Mouse (Mus musculus) embryonic facial prominence, embryonic 10.5 days (tissue): ENCODE measurements around the gene Creld2. TPM values are rescaled to one million over a fixed set of nuclear protein-coding genes. Genes with fewer than 3 reads are reported as not detected.
A peak's percentile ranks its signal among the peaks of the same experiment; 100 is the strongest.

Source experiments
- DNase-seq: peaks from one replicate; pipeline ENCODE4 v3.0.0-alpha.2; 2017; ENCODE audit warnings: low spot score
- H3K27ac ChIP-seq: fragments of 300-500 bp; sonication (generic); replicated peaks from 2 replicates; pipeline ENCODE4 v1.5.1; 2016; ENCODE audit warnings: mild to moderate bottlenecking
- H3K27me3 ChIP-seq: fragments of 300-500 bp; sonication (generic); replicated peaks from 2 replicates; pipeline ENCODE4 v1.6.1; 2016; ENCODE audit warnings: low read depth, mild to moderate bottlenecking; ENCODE audit not compliant: poor library complexity, severe bottlenecking
- H3K36me3 ChIP-seq: fragments of 300-500 bp; sonication (generic); replicated peaks from 2 replicates; pipeline ENCODE4 v1.6.1; 2016; ENCODE audit warnings: mild to moderate bottlenecking, moderate library complexity
- H3K4me1 ChIP-seq: fragments of 300-500 bp; sonication (generic); 2 replicates; pipeline ENCODE4 v1.6.1; 2016
- H3K4me3 ChIP-seq: fragments of 300-500 bp; sonication (generic); 2 replicates; pipeline ENCODE4 v1.5.1; 2016; ENCODE audit warnings: mild to moderate bottlenecking, moderate library complexity
- H3K9me3 ChIP-seq: fragments of 300-500 bp; sonication (generic); 2 replicates; pipeline ENCODE4 v1.6.1; 2016; ENCODE audit warnings: mild to moderate bottlenecking
- WGBS: fragments of 180-500 bp; shearing (Covaris S2); methylation state at CpG from one replicate; pipeline ENCODE4 v1.1.7; 2016; 5-methylcytosine and 5-hydroxymethylcytosine counted together
- polyA plus RNA-seq: library from polyadenylated mRNA; unstranded; fragments of >200 nt; fragmentation: Nextera tagmentation; extraction: Ambion mirVana; gene quantifications from 2 replicates; pipeline ENCODE4 v1.2.1, GENCODE M21; 2016

The Creld2 gene
- polyA plus RNA-seq, 1 experiment from 2014 or later = 93.9 TPM

DNA sequence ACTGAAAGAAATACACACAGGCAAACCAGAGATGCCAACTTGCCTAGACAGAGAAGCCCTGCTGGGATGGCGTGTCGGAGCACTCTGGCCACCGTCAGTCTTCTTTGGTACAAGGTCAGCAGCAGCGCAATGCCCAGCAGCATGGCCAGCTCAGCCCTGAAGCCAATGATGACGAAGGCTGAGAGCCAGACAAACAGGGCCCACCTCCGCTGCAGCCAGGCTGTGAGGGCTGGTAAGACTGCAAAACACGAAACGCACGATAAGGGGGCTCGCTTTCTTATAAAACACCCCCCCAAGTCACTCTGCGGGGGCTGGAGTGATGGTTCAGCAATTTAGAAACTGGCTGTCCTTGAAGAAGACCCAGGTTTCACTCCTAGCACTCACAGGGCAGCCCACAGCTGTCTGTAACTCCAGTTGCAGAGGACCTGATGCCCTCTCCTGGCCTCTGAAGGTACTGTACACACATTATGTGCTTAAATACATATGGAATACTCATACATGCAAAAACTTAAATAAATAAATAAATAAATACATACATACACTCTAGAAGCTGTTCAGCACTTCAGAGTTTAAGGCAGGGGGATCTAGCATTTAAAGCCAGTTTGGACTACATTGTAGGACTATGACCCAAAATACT, 4.9 kb upstream of the Creld2 start:
- H3K36me3 ChIP-seq = peaks cover 68% of the 10 kb centered on the region

DNA sequence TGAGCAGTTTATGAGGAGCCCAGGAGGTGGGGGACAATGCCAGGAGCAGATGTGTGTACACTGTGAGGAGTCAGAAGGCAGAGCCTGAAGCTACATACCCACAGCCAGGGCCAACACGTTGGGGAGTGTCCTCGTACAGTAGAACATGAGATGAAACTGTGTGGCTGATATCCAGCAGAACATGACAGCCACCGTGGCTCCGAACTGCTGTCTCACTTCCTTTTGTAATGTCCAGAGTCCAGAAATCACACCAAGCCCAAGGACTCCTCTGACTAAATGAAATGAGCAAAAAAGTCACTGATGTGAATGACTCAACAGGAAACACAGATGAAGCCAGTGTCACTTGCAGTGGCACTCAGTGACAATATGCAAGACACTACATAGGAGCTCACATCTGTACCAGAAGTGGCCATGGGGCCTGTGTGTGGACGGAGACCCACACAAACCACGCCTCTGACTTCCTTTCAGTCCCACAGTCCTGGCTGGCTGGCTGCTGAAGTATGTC, 4.2 kb upstream of the Creld2 start:
- no peaks in the 10 kb centered on the region for H3K27me3 ChIP-seq
- no peak overlapping the region for H3K27ac ChIP-seq
- 92% methylated on average over 6 of the region's 6 CpGs for WGBS
- peaks cover 8% of the 10 kb centered on the region for H3K4me1 ChIP-seq
- no peaks in the 10 kb centered on the region for H3K9me3 ChIP-seq
- H3K36me3 ChIP-seq = peaks cover 62% of the 10 kb centered on the region
- no peak for DNase-seq
- no peak overlapping the region for H3K4me3 ChIP-seq

More for the DNA sequence above, 4.9 kb upstream of the Creld2 start:
- Histone ChIP-seq H3K27ac (no peak overlapping the region), H3K4me3 (no peak overlapping the region), H3K4me1 (peaks cover 4% of the 10 kb centered on the region), H3K9me3 (no peaks in the 10 kb centered on the region), H3K27me3 (no peaks in the 10 kb centered on the region)
- DNase-seq = no peak
- 95% methylated on average over 11 of the region's 11 CpGs for WGBS

DNA sequence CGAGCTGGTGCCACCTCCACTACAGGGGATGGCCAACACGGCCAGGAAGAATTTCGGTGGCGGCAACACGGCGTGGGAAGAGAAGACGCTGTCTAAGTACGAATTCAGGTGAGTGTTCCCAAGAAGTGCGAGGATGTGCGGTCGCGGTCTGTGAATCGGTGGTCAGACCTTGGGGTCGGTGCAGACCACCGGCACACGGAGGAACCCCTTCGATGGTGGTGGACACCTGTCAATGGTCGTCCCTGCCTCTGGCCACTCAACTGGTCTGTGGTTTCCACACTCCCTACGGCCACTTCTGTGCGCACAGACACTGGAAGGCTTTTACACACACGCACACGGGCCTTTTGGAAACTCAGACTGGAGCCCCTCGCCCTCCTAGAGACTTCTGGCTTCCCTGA, 459 bp downstream of the Creld2 start:
- peak overlapping the region; percentile 78 for H3K4me3 ChIP-seq
- H3K27me3 ChIP-seq = no peaks in the 10 kb centered on the region
- peaks cover 61% of the 10 kb centered on the region for H3K36me3 ChIP-seq
- peak overlapping the region; percentile 85 for H3K27ac ChIP-seq
- peaks cover 19% of the 10 kb centered on the region for H3K4me1 ChIP-seq
- DNase-seq = no peak
- H3K9me3 ChIP-seq = no peaks in the 10 kb centered on the region
- WGBS = 2% methylated on average over 23 of the region's 23 CpGs

DNA sequence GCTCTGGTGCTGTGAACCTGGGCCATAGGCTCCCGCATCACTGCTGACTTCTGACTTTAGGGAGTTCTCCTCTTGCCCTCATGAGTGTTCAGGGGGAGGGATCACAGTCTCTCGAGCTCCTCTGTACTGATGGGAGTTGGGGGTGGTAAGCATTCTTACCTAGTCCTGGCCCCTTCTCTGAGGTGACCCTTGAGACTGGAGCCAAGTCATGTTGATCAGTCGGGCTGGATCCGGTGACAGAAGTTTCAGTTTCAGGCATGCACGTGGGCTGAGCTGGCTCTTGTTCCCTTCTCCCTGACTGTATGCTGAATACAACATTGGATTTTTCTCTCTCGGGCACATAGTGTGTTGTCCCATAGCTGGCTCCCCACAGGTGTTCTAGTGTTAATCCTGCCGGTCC, 2.0 kb downstream of the Creld2 start:
- H3K27ac ChIP-seq = no peak overlapping the region
- DNase-seq = no peak

DNA sequence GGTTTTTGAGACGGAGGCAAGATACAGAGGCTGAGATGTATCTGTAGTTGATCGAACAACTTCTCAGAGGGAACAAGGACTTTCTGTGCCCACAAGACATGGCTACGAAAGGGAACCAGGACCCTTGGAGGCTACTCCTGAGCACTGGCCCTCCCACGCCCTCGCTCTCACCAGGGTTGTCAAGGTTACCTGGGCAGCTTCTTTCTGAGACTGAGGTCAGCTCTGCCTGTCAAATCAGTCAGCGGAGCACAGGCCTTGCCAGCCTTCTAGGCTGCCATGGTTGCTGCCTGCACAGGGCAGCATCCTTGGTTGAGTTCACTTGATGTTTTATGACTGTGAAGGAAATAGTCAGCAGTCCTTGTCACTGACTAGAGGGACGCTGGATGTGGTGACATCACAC, 3.1 kb downstream of the Creld2 start:
- WGBS = 93% methylated on average over 7 of the region's 7 CpGs
- no peaks in the 10 kb centered on the region for H3K9me3 ChIP-seq

More for the DNA sequence above, 2.0 kb downstream of the Creld2 start:
- Histone ChIP-seq H3K4me3 (peak overlapping the region; percentile 78; the same call in 1 of the 2 replicates), H3K36me3 (peaks cover 63% of the 10 kb centered on the region), H3K27me3 (no peaks in the 10 kb centered on the region), H3K9me3 (no peaks in the 10 kb centered on the region), H3K4me1 (peaks cover 19% of the 10 kb centered on the region)
- WGBS = 88% methylated on average over 7 of the region's 7 CpGs

DNA sequence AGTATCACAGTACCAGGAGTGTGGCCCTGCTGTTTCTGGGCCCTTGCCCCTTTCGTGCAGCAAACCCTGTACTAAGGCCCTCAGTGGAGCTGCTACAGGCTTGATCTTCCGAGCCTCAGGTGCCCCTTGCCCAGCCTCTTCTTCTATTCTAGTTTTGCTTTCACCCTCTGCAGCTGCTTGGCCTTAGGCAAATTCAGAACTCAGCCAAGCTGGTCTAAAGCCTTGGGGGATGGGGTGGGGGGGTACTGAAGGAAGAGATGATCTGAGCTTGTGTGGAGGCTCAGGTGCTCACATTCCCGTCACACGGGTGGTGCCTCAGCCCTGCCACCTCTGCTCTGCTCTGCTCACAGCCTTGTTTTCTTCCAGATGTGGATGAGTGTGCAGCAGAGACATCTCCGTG, 3.9 kb downstream of the Creld2 start:
- peaks cover 17% of the 10 kb centered on the region for H3K4me1 ChIP-seq
- H3K36me3 ChIP-seq = peaks cover 70% of the 10 kb centered on the region
- no peak overlapping the region for H3K27ac ChIP-seq
- 94% methylated on average over 5 of the region's 5 CpGs for WGBS
- DNase-seq = no peak
- no peak overlapping the region for H3K4me3 ChIP-seq
- H3K9me3 ChIP-seq = no peaks in the 10 kb centered on the region
- no peaks in the 10 kb centered on the region for H3K27me3 ChIP-seq

More for the DNA sequence above, 3.1 kb downstream of the Creld2 start:
- no peak overlapping the region for H3K4me3 ChIP-seq
- H3K27ac ChIP-seq = no peak overlapping the region
- no peak for DNase-seq
- no peaks in the 10 kb centered on the region for H3K27me3 ChIP-seq
- peaks cover 67% of the 10 kb centered on the region for H3K36me3 ChIP-seq
- peaks cover 19% of the 10 kb centered on the region for H3K4me1 ChIP-seq

DNA sequence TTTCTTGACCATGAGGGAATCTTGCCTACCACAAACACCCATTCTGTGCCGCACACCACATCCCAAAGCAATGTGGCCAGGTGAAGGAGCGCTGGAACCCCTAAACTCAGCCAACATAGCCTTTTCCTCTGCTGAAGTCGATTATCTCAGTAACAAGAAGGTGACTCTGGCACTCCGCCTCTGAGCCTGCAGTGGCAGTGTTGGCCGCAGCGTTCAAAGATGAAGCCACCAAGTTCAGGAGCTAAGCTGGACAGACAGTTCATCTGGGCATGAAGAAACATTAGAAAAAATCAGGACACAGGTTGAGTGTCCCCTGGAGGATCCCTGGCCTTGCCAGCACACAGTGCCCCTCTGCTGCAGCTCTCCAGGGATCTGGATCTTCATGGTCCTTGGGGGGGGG, 8.0 kb downstream of the Creld2 start:
- no peak overlapping the region for H3K4me3 ChIP-seq
- no peak for DNase-seq
- WGBS = 90% methylated on average over 6 of the region's 6 CpGs

DNA sequence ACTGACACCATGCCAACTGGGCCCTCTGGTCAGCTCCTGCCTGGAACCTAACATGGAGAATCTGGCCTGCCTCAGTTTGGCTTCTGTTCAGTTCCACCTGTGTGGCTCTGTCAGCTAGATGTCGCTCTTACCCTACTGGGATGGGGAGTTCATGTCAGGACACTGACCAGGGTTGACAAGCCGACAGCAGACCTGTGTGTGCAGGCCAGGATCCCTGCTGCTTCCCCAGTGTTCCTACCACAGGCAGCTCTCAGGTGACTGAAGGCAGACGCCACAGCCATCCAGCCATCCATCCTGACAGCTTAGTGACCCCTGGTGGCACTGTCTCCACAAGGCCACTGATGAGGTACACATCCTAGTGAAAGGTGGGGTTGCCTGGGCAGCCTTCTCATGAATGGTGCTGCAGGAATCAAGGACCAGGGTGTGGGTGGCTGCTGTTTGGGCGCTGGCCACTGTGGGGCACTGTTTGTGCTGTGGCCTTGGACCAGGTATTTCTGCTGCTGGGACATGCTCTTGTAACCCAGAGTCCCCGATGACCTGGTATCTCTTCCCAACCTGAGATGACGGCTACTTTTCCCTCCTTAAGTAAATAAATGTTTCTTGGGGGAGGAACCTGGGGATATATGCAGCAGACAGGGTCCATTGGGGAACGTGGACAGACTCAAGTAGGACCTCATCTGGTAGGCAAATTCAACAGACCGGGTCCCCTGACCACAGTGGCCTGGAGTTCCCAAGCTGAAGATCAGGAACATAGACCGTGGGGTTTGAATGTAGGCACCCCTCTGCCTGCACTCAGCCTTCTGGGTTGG, 8.7 kb downstream of the Creld2 start:
- Histone ChIP-seq H3K36me3 (peaks cover 47% of the 10 kb centered on the region), H3K4me1 (peaks cover 11% of the 10 kb centered on the region), H3K9me3 (no peaks in the 10 kb centered on the region), H3K27me3 (no peaks in the 10 kb centered on the region), H3K27ac (no peak overlapping the region), H3K4me3 (no peak overlapping the region)
- peak; percentile 79 for DNase-seq
- 22% methylated on average over 9 of the region's 9 CpGs for WGBS

More for the DNA sequence above, 8.0 kb downstream of the Creld2 start:
- no peak overlapping the region for H3K27ac ChIP-seq
- no peaks in the 10 kb centered on the region for H3K27me3 ChIP-seq
- H3K4me1 ChIP-seq = peaks cover 7% of the 10 kb centered on the region
- peaks cover 54% of the 10 kb centered on the region for H3K36me3 ChIP-seq
- H3K9me3 ChIP-seq = no peaks in the 10 kb centered on the region

DNA sequence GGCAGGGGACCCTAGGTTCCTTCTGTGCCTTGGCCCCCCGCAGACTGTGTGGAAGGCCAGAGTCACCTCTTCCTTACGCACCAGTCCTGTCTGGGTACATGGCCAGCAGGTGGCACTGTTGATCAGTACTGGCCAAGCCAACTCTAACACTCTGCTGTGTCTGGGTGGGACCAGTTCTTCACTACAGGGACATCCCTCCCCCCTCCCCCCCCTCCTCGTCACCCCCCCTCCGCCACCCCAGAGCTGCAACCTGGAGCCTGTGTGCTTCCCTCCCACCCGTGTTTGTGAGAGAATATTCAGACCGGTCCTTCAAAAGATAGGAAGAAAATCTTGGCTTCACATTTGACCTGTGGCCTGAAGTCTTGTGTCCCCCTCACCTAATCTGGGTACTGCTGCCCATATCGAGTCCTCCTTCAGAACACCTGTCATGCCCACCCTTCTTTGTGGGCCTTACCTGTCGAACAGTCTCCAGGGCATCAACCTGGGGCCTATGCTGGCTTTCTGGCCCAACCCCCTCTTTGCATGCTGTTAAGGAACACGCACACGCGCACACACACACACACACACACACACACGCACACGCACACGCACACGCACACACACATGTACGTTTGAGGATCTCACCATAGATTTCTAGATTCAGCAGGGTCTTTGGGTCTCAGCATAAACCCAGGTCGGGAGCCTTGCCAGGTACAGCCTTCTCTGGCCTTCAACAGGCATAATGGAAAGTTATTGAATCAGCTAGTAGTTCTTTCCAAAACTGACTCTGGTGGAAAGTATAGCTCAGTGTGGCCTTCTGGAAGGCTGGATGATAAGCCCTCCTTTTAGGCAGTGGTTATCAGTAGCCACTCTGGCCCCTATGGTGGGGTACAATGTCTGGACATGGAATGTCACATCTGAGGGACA, 9.6 kb downstream of the Creld2 start:
- Histone ChIP-seq H3K36me3 (peaks cover 38% of the 10 kb centered on the region), H3K4me1 (peaks cover 11% of the 10 kb centered on the region), H3K27ac (no peak overlapping the region), H3K4me3 (no peak overlapping the region), H3K27me3 (no peaks in the 10 kb centered on the region), H3K9me3 (no peaks in the 10 kb centered on the region)
- peak; percentile 87 for DNase-seq
- 56% methylated on average over 17 of the region's 17 CpGs for WGBS

DNA sequence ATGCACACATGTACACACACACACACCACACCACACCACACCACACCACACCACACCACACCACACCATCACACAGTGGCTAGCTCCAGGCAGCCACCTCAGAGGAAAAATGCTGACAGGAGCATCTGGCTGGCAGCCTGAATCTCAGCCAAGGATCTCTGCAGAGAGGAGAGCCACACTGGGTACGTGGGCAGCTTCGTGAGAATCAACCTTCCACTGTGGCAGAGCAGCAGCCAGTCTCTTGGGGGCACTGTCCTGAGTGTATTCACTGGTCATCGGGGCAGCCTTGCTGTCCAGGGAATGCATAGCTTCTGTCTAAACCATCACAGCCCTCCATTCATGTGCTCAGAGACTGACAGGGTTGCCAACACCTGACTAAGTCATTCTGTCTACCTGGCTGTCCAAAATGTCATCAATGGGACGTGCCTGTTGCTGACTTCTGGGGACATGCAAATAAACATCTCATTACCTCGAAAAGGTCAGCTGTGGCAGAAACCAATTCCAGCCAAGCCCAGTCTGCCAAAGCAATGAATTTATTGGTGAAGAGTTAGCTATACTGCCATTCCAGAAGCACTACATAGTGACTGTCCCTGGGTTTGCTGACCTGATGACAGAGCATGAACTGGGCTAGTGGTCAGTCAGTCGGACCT, 10.5 kb downstream of the Creld2 start:
- Histone ChIP-seq H3K4me1 (peaks cover 11% of the 10 kb centered on the region), H3K27me3 (no peaks in the 10 kb centered on the region), H3K27ac (no peak overlapping the region), H3K9me3 (no peaks in the 10 kb centered on the region), H3K4me3 (no peak overlapping the region), H3K36me3 (peaks cover 30% of the 10 kb centered on the region)
- DNase-seq = no peak
- WGBS = 81% methylated on average over 6 of the region's 6 CpGs

DNA sequence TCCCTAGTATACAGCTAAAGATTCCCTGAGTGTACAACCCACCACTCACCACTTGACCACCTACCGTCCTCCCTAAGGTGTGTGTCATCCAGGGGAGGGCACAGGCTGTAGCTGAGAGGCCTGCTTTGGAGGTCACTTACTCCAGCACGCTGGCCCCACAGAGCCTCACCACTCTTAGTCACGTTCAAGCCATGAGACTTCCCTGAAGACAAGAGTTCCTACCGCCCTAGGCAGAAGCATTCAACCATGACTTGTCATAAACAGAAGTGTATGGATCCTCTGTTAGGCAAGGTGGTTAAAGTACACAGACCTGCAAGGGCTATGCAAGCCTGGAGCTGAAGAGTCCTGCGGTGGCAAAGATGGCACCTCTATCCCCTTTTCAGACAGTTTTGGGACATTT, 11.2 kb downstream of the Creld2 start:
- Histone ChIP-seq H3K27ac (no peak overlapping the region), H3K4me1 (peaks cover 11% of the 10 kb centered on the region), H3K4me3 (no peak overlapping the region), H3K27me3 (no peaks in the 10 kb centered on the region), H3K36me3 (peaks cover 22% of the 10 kb centered on the region), H3K9me3 (no peaks in the 10 kb centered on the region)
- no peak for DNase-seq
- WGBS = 82% methylated on average over 5 of the region's 5 CpGs

DNA sequence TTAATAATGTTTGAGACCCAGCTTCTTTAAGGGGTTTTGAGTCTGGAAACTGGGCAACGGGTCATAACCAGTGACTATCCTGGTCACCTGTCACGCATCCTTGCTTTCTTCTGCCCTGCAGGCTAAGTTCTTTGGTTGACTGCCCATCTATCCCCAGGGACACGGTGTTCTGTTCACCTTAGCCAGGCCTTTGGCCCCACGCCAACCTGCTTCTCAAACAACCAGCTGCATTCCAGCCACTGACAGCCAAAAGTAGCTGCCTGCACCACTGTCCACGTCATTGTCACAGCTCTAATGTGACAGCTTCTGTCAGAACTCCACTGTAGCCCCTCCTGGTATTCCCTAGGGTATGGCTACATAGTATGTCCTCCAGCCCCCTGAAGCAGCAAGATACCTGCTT, 12.0 kb downstream of the Creld2 start:
- H3K27ac ChIP-seq = no peak overlapping the region
- H3K9me3 ChIP-seq = no peaks in the 10 kb centered on the region
- no peaks in the 10 kb centered on the region for H3K27me3 ChIP-seq
- DNase-seq = no peak
- H3K4me1 ChIP-seq = peaks cover 13% of the 10 kb centered on the region
- H3K36me3 ChIP-seq = peaks cover 14% of the 10 kb centered on the region
- no peak overlapping the region for H3K4me3 ChIP-seq
- 72% methylated on average over 5 of the region's 5 CpGs for WGBS
